Mouse (Mus musculus): ENCODE data around the gene Gm45140. TPM values are rescaled to one million over a fixed set of nuclear protein-coding genes. Genes with fewer than 3 reads are reported as not detected.
A peak's percentile ranks its signal among the peaks of the same experiment; 100 is the strongest.

Gene Gm45140
- total and polyA plus RNA-seq, 3 experiments, result 9.9 to 26.2 TPM; not detected in 1

DNA sequence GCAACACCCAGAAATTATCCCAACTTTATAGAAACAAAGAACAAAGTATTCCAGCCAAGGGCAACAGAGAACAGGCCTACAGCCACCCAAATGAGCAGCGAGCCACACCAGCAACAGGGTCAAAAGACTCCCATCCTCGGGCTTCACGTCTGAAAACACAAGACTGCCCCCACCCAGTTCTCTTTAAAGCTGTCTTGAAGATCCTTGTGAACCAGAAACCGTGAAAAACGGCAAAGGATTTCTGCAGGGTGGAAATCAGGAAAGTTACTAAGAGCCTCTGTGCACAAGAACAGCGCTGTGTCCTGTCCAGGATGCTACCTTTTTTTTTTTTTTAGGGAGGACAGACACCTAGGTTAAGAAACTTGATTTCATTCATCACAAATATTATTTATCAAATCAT, 25.3 kb downstream of the Gm45140 start:
- Histone ChIP-seq H3K27me3 (ENCODE audit: control insufficient read depth in 1 of 2, insufficient read depth in 2 of 2, low read length in 2 of 2) (no peaks in the 10 kb centered on the region), H3K9me3 (replicated peaks; ENCODE audit: insufficient read depth, low read length) (no peaks in the 10 kb centered on the region), H3K9ac (ENCODE audit: control insufficient read depth, low read depth, low read length, poor library complexity, severe bottlenecking) (peak overlapping the region; percentile 85; the same call in 1 of the 2 replicates), H3K4me3 (ENCODE audit: control insufficient read depth in 1 of 2, insufficient read depth in 1 of 2, low read depth in 2 of 2, low read length in 2 of 2) (peak overlapping the region; percentile 89 to 99), H3K36me3 (ENCODE audit: control insufficient read depth in 1 of 2, insufficient read depth in 2 of 2, low read length in 2 of 2) (peaks cover 2 to 26% of the 10 kb centered on the region in 2 experiments), H3K4me1 (ENCODE audit: control insufficient read depth in 1 of 2, insufficient read depth in 2 of 2, low read length in 2 of 2) (peaks cover 11 to 18% of the 10 kb centered on the region in 2 experiments; a peak in 2 of 4 replicates), H3K27ac (ENCODE audit: control insufficient read depth, low read depth, low read length) (peak overlapping the region; percentile 4; the same call in 1 of the 2 replicates), H3K79me2 (ENCODE audit: control insufficient read depth, insufficient read depth, low read length, poor library complexity) (peaks cover 8% of the 10 kb centered on the region)
- TF ChIP-seq ZKSCAN1 (IDR thresholded peaks at IDR 0.05; ENCODE audit: low read depth, low read length) (no peak), ZNF384 (IDR thresholded peaks at IDR 0.05; ENCODE audit: low read depth, low read length) (peak; percentile 31; the same call in 1 of the 2 replicates), MEF2A (IDR thresholded peaks at IDR 0.05; ENCODE audit: extremely low read depth, insufficient replicate concordance, low read depth, low read length, poor library complexity, severe bottlenecking) (no peak)
- no peak for DNase-seq (ENCODE audit: low read depth, low spot score)

- Histone ChIP-seq H3K79me2 (ENCODE audit: control insufficient read depth, insufficient read depth, low read length, poor library complexity) (peaks cover 8% of the 10 kb centered on the region), H3K9me3 (replicated peaks; ENCODE audit: insufficient read depth, low read length) (no peaks in the 10 kb centered on the region), H3K27me3 (ENCODE audit: control insufficient read depth in 1 of 2, insufficient read depth in 2 of 2, low read length in 2 of 2) (no peaks in the 10 kb centered on the region), H3K4me1 (ENCODE audit: control insufficient read depth in 1 of 2, insufficient read depth in 2 of 2, low read length in 2 of 2) (peaks cover 11 to 18% of the 10 kb centered on the region in 2 experiments; a peak in 2 of 4 replicates), H3K4me3 (ENCODE audit: control insufficient read depth in 1 of 2, insufficient read depth in 1 of 2, low read depth in 2 of 2, low read length in 2 of 2) (no peak overlapping the region), H3K9ac (ENCODE audit: control insufficient read depth, low read depth, low read length, poor library complexity, severe bottlenecking) (no peak overlapping the region), H3K36me3 (ENCODE audit: control insufficient read depth in 1 of 2, insufficient read depth in 2 of 2, low read length in 2 of 2) (peaks cover 2 to 26% of the 10 kb centered on the region in 2 experiments), H3K27ac (ENCODE audit: control insufficient read depth, low read depth, low read length) (no peak overlapping the region)
- TF ChIP-seq JUND (IDR thresholded peaks at IDR 0.05; ENCODE audit: low read depth, low read length) (no peak), MAX (IDR thresholded peaks at IDR 0.05; ENCODE audit: low read length) (no peak), HCFC1 (IDR thresholded peaks at IDR 0.05; ENCODE audit: low read depth, low read length) (no peak), MAZ (IDR thresholded peaks at IDR 0.05; ENCODE audit: low read depth, low read length) (no peak), ZMIZ1 (IDR thresholded peaks at IDR 0.05; ENCODE audit: low read depth, low read length) (no peak), SIN3A (IDR thresholded peaks at IDR 0.05; ENCODE audit: low read length) (no peak), ZKSCAN1 (IDR thresholded peaks at IDR 0.05; ENCODE audit: low read depth, low read length) (no peak), CHD2 (IDR thresholded peaks at IDR 0.05; ENCODE audit: low read length) (no peak)
- no peak for DNase-seq (ENCODE audit: low read depth, low spot score)
Observed at GRCm38 (mm10) chr6:87809651-87810161, 25.9 kb downstream of the Gm45140 start.

DNA sequence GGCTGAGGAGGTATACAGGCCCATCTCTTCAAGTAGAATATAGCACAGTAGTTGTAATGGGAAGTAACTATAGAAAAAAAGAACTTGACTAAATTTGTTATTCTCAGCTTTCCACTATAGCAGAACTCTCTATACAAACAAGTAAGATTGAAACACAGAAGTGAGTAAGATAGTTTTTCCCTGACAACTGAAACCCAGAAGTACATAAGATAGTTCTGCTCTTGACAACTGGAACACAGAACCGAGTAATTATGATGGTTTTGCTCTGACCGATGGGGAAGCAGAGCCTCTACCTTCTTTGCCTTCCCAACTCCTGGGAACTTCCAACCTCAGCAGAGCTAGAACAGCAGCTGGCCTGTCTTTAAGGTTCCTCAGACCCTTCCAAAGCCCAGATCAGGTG, 26.5 kb downstream of the Gm45140 start:
- no peak overlapping the region for H3K27ac ChIP-seq (ENCODE audit: control insufficient read depth, low read depth, low read length)
- DNase-seq (ENCODE audit: low read depth, low spot score), result no peak
- no peak overlapping the region for H3K9ac ChIP-seq (ENCODE audit: control insufficient read depth, low read depth, low read length, poor library complexity, severe bottlenecking)
- TF ChIP-seq ZMIZ1 (IDR thresholded peaks at IDR 0.05; ENCODE audit: low read depth, low read length) (no peak), POLR2AphosphoS5 (IDR thresholded peaks at IDR 0.05; ENCODE audit: borderline replicate concordance, low read depth, low read length) (no peak), NELFE (IDR thresholded peaks at IDR 0.05; ENCODE audit: low read depth, low read length) (no peak), SIN3A (IDR thresholded peaks at IDR 0.05; ENCODE audit: low read length) (no peak), HCFC1 (IDR thresholded peaks at IDR 0.05; ENCODE audit: low read depth, low read length) (no peak), BHLHE40 (IDR thresholded peaks at IDR 0.05; ENCODE audit: borderline replicate concordance, low read depth, low read length) (no peak), EP300 (IDR thresholded peaks at IDR 0.05; ENCODE audit: low read depth in 1 of 2, low read length in 2 of 2) (no peak), NRF1 (IDR thresholded peaks at IDR 0.05; ENCODE audit: insufficient read depth, low read depth, low read length, poor library complexity, severe bottlenecking) (no peak)
- H3K4me1 ChIP-seq (ENCODE audit: control insufficient read depth in 1 of 2, insufficient read depth in 2 of 2, low read length in 2 of 2), result peaks cover 11 to 18% of the 10 kb centered on the region in 2 experiments; a peak in 2 of 4 replicates
- no peaks in the 10 kb centered on the region for H3K27me3 ChIP-seq (ENCODE audit: control insufficient read depth in 1 of 2, insufficient read depth in 2 of 2, low read length in 2 of 2)
- peaks cover 2 to 26% of the 10 kb centered on the region in 2 experiments; a peak in 3 of 4 replicates for H3K36me3 ChIP-seq (ENCODE audit: control insufficient read depth in 1 of 2, insufficient read depth in 2 of 2, low read length in 2 of 2)
- no peak overlapping the region for H3K4me3 ChIP-seq (ENCODE audit: control insufficient read depth in 1 of 2, insufficient read depth in 1 of 2, low read depth in 2 of 2, low read length in 2 of 2)
- no peaks in the 10 kb centered on the region for H3K9me3 ChIP-seq (replicated peaks; ENCODE audit: insufficient read depth, low read length)
- peaks cover 8% of the 10 kb centered on the region for H3K79me2 ChIP-seq (ENCODE audit: control insufficient read depth, insufficient read depth, low read length, poor library complexity)
